Mouse (Mus musculus): ENCODE measurements around the gene Rogdi. TPM values are rescaled to one million over a fixed set of nuclear protein-coding genes. Genes with fewer than 3 reads are reported as not detected.

Rogdi gene
- total RNA-seq, 1 experiment from 2014 or later: 10.7 TPM

- no peak for ATAC-seq (replicated peaks; ENCODE audit: low read depth, poor library complexity, severe bottlenecking)
Observed at GRCm38 (mm10) chr16:4997553-4997952, 15.8 kb downstream of the Rogdi start, which contains the start of gene Sept12. TSS of gene Sept12 (minus strand) at chr16:4997852.

GRCm38 (mm10) chr16:4993276-4993675, 20.1 kb downstream of the Rogdi start:
- no peak for ATAC-seq (replicated peaks; ENCODE audit: low read depth, poor library complexity, severe bottlenecking)

GRCm38 (mm10) chr16:4984717-4985116, 28.6 kb downstream of the Rogdi start:
- ATAC-seq (replicated peaks; ENCODE audit: low read depth, poor library complexity, severe bottlenecking): no peak

GRCm38 (mm10) chr16:4979755-4980380, 33.5 kb downstream of the Rogdi start:
- peak; percentile 86 for ATAC-seq (replicated peaks; ENCODE audit: low read depth, poor library complexity, severe bottlenecking)

- ATAC-seq (replicated peaks; ENCODE audit: low read depth, poor library complexity, severe bottlenecking): peak; percentile 40; the same call in 1 of the 2 replicates
Observed at GRCm38 (mm10) chr16:4978275-4979051, 34.9 kb downstream of the Rogdi start.

- ATAC-seq (replicated peaks; ENCODE audit: low read depth, poor library complexity, severe bottlenecking): no peak
Observed at GRCm38 (mm10) chr16:4976180-4976579, 37.2 kb downstream of the Rogdi start.

GRCm38 (mm10) chr16:4974521-4974920, 38.8 kb downstream of the Rogdi start:
- ATAC-seq (replicated peaks; ENCODE audit: low read depth, poor library complexity, severe bottlenecking): no peak

GRCm38 (mm10) chr16:4971626-4972025, 41.7 kb downstream of the Rogdi start:
- no peak for ATAC-seq (replicated peaks; ENCODE audit: low read depth, poor library complexity, severe bottlenecking)

GRCm38 (mm10) chr16:4969055-4969843, 44.1 kb downstream of the Rogdi start:
- ATAC-seq (replicated peaks; ENCODE audit: low read depth, poor library complexity, severe bottlenecking): peak; percentile 92

- ATAC-seq (replicated peaks; ENCODE audit: low read depth, poor library complexity, severe bottlenecking): no peak
Observed at GRCm38 (mm10) chr16:4968426-4968825, 44.9 kb downstream of the Rogdi start.

- ATAC-seq (replicated peaks; ENCODE audit: low read depth, poor library complexity, severe bottlenecking): no peak
Observed at GRCm38 (mm10) chr16:4965392-4966129, 47.8 kb downstream of the Rogdi start.

- ATAC-seq (replicated peaks; ENCODE audit: low read depth, poor library complexity, severe bottlenecking): 0 out of 2 replicates have a peak, but pooled peaks have one; percentile 6
Observed at GRCm38 (mm10) chr16:4964731-4965391, 48.5 kb downstream of the Rogdi start.

GRCm38 (mm10) chr16:4963797-4964709, 49.3 kb downstream of the Rogdi start, which contains the start of gene Anks3:
TSS of gene Anks3 (minus strand) at chr16:4964205.
- peak; percentile 92 for ATAC-seq (replicated peaks; ENCODE audit: low read depth, poor library complexity, severe bottlenecking)

GRCm38 (mm10) chr16:4963346-4963745, 50.0 kb downstream of the Rogdi start:
- ATAC-seq (replicated peaks; ENCODE audit: low read depth, poor library complexity, severe bottlenecking): no peak

- ATAC-seq (replicated peaks; ENCODE audit: low read depth, poor library complexity, severe bottlenecking): no peak
Observed at GRCm38 (mm10) chr16:4960260-4960659, 53.1 kb downstream of the Rogdi start.
